Mouse (Mus musculus) mouse embryonic stem cell (cell line): ENCODE data around the gene Mad1l1.
"Not testable (repeated sequence)": the region's sequence is repeated elsewhere in the genome, so short reads cannot be mapped to it uniquely, and the experiment has no call there.

Source experiments
- in situ Hi-C, 2 experiments: fragments of 300-500 bp; cut with MboI; formaldehyde crosslinking; loops; 1 replicate in 1 of 2; 3 replicates in 1 of 2; pipeline ENCODE4 v1.14.3; 2019 to 2020; ENCODE audit warnings: low sequenced_read_pairs in 2 of 2, low pct_unique_long_range_greater_than_20kb in 1 of 2, mixed read lengths in 1 of 2; ENCODE audit not compliant: unreplicated experiment in 1 of 2

The Mad1l1 gene

DNA sequence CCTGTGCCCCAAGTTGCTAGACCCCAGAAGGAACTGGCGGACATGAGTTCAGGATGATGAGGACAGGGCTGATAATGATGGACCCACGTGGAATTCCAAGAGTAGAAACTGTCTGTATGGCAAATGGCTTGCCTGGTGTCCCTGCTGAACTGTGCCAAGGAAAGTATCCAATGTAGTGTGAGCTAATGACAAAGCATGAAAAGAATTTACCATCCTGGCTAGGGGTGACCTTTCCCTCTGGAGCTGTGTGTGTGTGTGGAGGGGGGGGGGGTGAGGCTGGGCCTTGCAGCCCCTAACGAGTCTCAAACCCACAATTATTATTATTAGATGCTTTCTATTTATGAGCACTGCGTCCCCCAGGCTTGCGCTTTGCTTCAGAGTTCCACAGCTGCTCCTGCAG, 307.7 kb downstream of the Mad1l1 start:
- in situ Hi-C loops: no loop called here

DNA sequence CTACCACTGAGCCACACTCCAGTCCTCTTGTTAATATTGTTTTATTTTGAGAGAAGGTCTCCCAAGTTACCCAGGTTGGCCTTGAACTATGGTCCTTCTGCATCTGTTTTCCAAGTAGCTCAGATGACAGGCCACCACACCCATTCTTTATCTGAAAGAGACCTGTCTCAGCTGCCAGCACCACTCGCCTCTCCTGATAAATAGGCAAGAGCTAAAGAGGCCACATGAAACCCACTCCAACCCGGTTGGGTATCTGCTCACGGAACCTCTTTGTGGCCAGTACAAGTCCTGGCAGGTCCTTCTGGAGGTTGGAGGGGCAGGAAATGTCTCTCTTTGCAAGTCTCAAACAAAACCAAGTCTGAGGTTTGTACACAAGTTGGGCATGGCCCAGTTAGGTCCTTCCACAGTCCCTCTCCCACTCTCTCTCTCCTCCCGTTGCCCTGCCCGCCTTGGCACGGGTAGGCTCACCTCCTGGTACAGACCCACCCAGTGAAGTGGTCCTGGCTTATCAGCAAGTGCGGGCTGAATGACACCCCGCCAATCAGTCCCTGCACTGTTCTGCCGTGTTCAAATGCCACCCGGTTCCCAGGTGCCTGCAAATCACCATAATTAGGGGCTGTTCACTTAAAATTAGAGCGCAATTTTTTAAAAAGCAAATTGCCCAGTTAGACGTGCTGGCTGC, 308.9 kb downstream of the Mad1l1 start:
- in situ Hi-C loops: no loop called here

DNA sequence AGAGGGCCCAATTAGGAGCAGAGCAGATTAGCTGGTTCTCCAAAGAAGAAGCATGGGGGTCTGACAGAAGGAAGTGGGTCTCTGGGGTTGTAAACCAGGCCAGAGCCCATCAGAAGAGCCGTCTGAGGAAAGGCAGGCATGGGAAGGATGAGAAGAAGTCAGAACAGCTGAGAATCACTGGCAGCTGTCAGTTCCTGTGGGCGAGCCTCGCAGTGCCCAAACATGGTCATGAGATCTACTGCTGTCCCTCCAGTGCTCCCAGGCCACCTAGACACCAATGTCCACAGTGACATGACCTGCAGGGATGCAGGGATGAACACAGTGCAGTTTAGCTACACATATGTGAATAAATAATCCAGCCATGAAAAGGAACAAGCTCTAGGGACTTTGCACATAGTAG, 310.9 kb downstream of the Mad1l1 start:
- in situ Hi-C loops: no loop called here

DNA sequence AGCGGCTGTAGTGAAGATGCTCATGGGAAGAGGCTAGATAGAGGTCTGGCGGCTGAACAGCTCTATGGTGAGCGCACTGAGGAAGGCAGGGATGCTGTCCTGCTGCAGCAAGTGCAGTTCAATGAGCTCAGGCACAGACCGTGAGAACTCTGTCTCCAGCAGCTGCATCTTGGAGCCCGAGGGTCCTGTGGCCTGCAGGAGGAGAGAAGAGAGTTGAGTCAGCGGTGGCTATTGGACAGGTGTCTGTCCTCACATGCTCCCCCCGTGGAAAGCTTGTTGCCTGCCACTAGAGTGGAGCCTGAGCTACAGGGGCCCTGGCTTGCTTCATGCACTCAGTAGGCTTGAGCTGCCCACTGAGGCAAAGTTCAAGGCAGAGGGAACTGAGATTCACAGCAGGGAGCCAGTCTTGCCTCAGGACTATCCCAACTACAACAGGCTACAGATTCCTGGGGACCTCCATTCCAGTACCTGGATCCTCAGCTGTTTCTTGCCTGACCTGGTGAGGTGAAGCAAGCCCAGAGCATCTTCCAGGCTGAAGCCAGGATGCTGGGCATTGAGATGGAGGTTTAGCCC, 312.2 kb downstream of the Mad1l1 start:
- in situ Hi-C loops: no loop called here

DNA sequence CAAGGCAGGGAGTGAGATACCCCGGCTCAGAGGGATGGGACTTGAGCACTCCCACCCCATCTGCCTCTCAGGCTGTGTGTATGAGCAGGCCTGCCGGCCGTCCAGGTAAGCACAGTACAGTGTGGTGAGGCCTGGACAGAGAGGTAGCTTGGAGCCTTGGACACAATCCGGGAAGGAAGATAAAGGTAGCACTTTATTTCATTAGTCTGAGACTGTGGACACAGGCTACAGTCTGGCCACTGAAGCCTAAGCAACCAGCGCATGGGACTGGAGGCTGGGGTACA, 312.9 kb downstream of the Mad1l1 start:
- in situ Hi-C loops: no loop called here

DNA sequence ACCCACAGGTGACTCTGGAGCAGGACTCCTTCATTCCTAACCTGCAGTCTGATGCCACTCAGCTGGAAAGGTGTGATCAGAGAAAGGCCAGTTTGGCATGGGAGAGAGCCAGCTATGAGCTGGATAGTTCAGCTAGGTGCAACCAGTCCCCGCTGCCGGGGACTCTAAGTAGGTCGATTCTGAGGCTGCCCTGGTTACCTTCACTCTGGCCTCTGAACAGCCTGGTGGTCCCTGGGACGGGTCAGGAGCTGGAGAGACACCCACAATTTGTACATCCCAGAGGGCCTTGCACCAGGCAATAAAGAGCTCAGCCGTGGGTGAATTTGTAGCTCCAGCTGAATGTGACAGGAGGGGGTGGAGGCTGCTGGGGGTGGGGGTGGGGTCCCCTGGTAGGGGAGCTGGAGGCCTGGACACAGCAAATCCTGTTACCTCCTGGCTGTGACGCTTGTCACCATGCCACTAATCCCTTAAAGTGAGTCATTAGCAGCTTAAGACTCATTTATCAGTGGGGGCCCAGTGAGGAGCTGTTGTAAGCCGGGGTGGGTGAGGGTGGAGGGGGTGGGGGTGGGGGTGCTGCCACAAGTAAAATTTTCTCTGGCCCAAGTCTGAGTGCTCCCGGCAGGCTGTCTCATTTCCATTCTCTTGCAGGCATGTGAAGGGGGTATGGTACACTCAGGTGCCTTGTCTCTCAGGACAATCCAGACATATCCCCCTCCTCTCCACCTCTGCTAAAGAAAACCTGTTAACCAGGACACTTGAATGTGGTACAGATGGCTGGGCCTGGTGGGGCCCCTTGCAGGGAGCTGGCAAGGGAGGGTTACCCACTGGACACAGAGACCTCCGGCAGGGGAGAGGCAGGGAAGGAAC, 313.5 kb downstream of the Mad1l1 start:
- in situ Hi-C loops: no loop called here

DNA sequence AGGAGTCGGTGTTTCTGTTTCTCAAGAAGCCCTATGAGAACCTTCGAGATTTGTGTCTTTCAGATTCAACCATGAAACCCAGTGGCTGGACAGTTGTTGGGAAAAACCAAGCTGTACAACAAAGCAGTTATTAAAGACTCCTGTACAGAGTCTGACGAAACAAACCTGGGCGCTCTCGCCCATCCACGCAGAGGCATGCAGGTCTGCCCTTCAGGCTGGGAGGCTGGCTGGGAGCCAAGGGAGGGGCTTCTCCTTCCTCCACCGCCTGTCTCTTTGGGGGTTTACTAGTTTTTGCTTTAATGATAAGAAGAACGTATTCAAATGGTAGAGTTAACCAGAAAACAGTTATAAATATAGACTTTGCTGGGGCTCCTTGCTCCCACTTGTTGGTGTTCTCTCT, 314.5 kb downstream of the Mad1l1 start:
- in situ Hi-C loops: no loop called here

DNA sequence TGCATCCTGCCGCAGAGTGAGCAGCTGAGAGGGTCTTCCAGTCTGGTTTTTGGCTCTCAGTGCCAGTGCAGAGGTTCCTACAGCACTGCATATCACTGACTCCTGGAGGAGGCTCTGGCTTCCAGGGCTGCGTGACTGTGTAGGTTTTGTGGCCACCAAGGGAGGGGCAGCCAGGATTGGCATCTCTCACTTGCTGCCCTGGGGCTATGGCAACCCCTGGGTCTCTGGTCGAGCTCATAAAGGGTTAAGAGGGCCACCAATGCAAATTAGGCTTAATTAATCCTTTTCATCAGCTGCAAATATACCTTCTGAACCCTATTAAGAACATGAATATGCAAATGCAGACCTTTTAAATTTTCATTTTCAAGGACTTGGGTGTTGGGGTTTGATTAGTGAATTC, 318.8 kb downstream of the Mad1l1 start:
- in situ Hi-C loops: no loop called here

DNA sequence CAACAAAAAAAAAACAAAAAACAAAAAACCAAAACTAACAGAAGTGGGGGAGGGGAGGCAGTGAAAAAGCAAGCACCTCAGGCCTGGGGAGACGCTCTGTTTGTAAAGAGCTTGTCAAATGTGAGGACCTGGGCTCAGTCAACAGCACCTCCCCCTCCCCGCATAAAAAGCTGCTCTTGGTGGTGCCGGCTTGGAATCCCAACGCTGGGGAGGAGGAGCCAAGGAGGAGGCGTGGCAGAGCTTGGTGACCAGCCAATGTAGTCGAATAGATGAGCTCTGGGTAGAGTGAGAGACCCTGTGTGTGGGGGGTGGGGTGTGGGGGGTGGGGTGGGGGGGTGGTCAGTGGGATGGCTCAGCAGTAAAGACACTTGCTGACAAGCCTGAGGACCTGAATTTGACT, 322.4 kb downstream of the Mad1l1 start:
- in situ Hi-C loops: no loop called here

DNA sequence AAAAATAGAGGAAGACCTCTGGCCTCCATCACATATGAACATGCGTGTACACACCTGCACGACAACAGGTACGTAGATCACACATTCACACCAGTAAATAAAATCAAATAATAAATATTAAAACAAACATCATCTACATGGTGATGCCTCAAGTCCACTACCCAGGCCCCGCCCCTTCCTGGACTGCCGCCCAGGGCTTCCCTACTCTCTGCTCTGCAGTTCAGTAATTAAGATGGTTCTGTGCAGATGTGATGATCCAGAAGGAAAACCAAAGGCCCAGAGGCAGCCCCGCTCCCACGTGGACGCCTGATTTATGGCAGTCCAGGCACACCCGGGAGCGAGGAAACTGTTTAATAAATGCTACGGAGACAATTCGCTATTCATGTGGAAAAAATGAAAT, 323.0 kb downstream of the Mad1l1 start:
- in situ Hi-C loops: not testable (repeated sequence)

DNA sequence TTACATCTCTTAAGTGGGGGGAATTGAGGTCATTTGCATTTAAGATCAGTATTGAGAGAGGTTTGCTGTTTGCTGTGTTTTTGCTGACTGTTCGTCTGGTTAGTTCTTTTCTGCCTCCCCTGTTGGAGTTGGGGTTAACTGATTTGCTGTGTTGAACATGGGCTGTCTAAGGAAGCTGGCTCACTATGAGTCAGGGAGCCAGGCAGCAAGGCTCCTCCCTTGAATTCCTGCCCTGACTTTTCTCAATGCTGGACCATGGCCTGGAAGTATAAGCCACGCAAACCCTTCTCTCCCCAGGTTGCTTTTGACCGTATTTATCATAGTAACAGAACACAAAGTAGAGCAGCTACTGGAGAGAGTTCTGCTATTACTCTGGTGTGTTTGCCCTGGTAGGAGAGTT, 329.8 kb downstream of the Mad1l1 start:
- in situ Hi-C loops: no loop called here

DNA sequence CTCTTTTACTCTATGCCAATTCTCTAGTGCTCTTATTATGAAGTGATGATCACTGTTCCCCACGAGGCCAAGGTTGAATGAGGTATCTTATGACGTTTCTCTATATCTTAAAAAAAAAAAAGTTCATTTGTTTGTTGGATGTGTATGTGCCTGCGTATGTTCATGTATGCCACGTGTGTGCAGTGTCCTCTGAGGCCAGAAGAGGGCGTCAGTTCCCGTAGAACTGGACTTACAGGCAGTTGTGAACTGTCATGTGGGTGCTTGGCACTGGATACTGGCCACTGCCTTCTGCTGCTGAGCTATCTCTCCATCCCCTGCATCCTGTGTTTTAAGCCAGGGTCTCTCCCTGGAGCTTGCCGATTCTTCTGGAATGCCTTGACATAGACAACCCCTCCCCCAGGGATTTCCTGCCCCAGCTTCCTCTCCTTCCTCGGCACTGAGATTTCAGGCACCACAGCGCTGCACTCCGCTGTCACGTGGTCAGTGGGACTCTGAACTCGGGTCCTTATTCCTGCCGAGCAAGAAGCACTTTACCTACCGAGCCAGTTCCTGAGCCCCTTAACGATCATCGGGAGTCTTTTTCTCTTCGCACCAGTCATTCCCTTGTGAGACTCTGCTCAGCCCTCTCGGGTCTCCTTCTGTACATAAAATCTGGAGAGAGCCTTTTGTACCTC, 336.1 kb downstream of the Mad1l1 start:
- in situ Hi-C loops: no loop called here

DNA sequence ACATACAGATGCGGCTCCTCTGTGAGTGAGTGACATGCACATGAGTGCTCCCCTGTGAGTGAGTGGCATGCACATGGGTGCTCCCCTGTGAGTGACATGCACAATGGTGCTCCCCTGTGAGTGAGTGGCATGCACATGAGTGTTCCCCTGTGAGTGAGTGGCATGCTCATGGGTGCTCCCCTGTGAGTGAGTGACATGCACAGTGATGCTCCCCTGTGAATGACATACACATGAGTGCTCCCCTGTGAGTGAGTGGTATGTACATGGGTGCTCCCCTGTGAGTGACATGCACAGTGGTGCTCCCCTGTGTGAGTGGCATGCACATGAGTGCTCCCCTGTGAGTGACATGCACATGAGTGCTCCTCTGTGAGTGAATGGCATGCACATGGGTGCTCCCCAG, 339.4 kb downstream of the Mad1l1 start:
- in situ Hi-C loops: no loop called here

DNA sequence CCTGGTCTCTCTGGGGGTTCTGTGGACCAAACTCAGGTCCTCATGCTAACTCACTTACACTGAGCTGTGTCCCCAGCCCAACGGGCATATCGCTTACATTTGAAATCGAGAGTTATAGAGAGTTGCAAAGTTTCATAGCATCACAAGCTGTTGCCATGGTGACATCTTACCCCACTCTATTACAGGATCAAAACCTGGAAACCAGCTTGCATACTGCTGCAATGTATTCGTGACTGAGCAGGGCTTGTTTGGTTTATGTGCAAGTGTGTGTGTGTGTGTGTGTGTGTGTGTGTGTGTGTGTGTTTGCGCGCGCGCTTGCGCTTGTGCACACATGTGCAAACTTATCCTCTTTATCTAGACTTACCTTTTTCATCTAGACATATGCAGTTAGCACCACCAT, 342.0 kb downstream of the Mad1l1 start:
- in situ Hi-C loops: no loop called here

DNA sequence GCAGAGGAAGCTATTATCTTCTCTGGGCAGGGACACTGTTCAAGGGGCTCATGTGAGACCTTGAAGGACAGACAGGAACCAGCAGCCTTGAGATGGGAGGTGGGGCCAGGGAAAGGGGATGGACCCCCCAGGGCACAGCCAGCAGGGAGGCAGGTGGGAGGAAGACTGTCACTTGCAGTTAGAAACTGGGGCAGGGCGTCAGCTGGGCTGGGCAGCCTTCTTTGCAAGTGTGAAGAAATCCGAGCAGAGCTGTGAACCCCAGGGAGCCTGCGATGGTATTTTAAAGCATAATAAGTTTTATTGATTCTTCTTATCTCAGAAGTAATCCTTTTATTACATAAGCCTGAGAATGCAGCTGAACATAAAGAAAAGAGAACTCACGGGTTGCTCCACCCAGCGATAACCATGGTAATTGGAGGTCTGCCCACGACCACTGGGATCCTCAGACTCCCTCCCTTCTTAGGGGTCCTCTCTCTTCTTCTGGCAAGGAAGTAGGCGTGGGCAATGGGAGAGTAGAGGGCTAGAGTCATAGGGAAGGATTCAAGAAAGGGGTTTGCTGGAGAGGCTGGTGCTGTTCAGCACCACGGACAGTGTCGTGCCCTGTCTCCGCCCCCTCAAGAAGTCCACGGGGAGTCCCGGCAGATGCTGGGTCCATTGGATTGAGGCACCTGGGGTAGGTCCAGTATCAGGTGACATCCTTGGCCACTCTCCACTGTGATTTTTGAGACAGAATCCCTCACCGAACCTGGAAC, 342.7 kb downstream of the Mad1l1 start:
- in situ Hi-C loops: no loop called here

DNA sequence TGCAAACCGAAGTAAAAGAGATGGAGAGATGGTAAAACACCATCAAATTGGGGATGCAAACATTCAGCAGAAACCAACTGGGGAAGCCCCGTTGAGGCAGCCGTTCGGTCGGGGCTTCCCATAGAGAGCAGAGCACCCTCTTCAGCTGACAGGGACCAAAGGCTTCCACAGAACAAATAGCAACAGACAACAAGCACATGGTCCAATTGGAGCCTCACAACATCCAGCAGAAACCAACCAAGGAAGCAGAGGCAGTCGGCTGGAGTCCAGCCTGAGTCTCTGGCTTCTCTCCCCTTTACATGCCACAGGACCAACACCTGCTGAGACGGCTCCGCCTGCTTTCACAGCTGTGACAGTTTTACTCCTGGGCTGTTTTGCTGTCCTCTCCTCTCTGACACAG, 343.9 kb downstream of the Mad1l1 start:
- in situ Hi-C loops: no loop called here

DNA sequence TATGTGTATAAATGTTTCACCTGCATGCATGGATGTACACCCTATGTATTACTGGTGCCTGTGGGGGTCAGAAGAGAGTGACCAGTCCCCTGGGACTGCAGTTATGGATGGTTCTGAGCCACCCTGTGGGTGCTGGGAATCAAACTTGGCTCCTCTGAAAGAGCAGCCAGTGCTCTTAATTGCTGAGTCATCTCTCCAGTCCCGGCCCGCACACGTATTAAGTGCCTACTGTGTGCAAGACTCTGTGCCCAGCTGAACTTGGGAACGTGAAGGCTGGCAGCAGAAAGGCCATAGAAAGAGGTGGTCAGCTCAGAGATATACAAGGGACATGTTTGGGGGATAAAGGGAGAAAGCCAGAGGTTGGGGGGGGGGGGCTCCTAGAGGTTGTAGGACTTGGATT, 344.8 kb downstream of the Mad1l1 start:
- in situ Hi-C loops: no loop called here

DNA sequence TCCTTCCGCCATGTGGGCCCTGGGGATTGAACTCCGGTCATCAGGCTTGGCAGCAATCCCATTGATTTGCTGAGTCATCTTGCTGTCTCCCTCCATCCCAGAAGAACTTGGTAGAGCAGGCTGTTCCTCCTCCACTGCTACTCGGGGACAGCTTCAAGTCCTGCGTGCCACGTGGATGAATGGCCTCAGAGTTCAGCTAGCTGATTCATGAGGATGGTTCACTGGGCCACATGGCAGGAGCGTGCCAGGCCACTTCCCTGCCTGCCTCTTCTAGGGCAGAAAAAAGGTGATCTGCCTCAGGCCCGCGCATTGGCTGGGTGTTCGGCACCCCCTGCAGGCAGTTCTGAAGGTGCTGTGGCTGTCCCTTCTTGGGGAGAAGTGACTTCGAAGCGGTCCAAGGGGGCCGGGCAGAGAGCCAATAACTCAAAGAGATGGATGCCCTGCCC, 351.1 kb downstream of the Mad1l1 start:
- in situ Hi-C loops: no loop called here
